Mouse (Mus musculus): ENCODE data around the gene Ifit2.
"Not testable (repeated sequence)": the region's sequence is repeated elsewhere in the genome, so short reads cannot be mapped to it uniquely, and the experiment has no call there.

DNA sequence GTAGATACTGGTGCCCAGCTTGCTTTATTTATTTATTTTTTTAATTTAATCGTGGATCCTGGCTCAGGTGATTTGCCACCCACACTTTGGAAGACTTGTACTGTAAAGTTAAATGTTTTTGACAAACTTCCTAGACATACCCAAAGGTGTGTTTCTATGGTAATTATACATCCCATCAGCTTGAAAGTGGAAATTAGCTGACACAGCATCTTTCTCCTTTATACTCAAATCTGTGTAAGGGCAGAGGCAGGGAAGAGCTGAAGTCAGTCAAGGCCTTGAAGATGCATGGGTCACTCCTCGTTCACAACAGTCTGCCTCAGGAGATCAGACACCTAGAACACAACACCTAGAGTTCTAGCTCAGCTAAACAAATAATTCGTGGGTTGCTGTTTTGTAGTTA lies 59.6 kb downstream of the Ifit2 start:
- not testable (repeated sequence) for TF ChIP-seq CHD2 (IDR thresholded peaks at IDR 0.05; ENCODE audit: low read depth, low read length); ZNF384 (IDR thresholded peaks at IDR 0.05; ENCODE audit: low read depth, low read length); HCFC1 (IDR thresholded peaks at IDR 0.05; ENCODE audit: borderline replicate concordance, insufficient read depth, low read length)
- TF ChIP-seq MAFK (IDR thresholded peaks at IDR 0.05; ENCODE audit: insufficient read depth, low read depth, low read length), result peak; percentile 82
